Mouse (Mus musculus) E14TG2a.4 (cell line): ENCODE results near the gene Kirrel2.

ENCODE experiments used
- CTCF ChIP-seq: conservative IDR thresholded peaks from 2 replicates; pipeline ENCODE4 v1.5.1; 2014; ENCODE audit warnings: low read length
- POU5F1 ChIP-seq: IDR thresholded peaks from 2 replicates; pipeline ENCODE4 v1.6.1; 2014; ENCODE audit warnings: low read length, borderline replicate concordance

DNA sequence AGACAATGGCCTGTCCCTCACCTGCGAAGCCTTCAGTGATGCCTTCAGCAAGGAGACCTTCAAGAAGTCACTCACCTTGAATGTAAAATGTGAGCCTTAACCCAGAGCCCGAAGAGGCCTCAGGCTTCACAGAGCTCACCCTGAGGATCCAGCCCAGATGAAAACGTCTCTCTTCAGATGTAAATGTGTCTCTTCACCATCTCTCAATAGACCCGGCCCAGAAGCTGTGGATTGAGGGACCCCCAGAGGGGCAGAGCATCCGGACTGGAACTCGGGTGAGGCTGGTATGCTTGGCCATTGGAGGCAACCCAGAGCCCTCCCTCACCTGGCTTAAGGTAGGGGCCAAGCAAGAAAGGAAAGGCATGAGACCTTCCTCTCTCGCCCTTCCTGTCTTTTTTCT, 6.1 kb upstream of the Kirrel2 start:
- no peak for TF ChIP-seq CTCF
- TF ChIP-seq POU5F1, result peak; percentile 33; the same call in 1 of the 2 replicates
